Mouse (Mus musculus) erythroid progenitor cell, adult 5-6 weeks (primary cell): Measurements from ENCODE around the gene Sult2b1. TPM values are rescaled to one million over a fixed set of nuclear protein-coding genes. Genes with fewer than 3 reads are reported as not detected.
A peak's percentile ranks its signal among the peaks of the same experiment; 100 is the strongest.

Source experiments
- ATAC-seq: replicated peaks from 2 replicates; pipeline ENCODE4 v1.8.0; 2016; ENCODE audit warnings: moderate number of reproducible peaks, mild to moderate bottlenecking, moderate TSS enrichment, inconsistent platforms; ENCODE audit not compliant: poor library complexity, low FRiP score, severe bottlenecking
- total RNA-seq, 2 experiments: library from RNA; stranded (forward) in 1 of 2; stranded (reverse) in 1 of 2; fragments of 150-400 nt in 1 of 2; fragments of 186-747, 209-891 nt in 1 of 2; gene quantifications; 2 replicates each; pipeline versions ENCODE4 v1.2.3 to v1.2.4; 2015 to 2017; ENCODE audit warnings: low replicate concordance in 2 of 2

Sult2b1 gene
- total RNA-seq, 2 experiments from 2014 or later: not detected

GRCm38 (mm10) chr7:45715090-45715708 is 69.3 kb downstream of the Sult2b1 start, which contains the start of gene Rpl18:
TSS of gene Rpl18 (plus strand) at chr7:45715457.
- ATAC-seq: peak; percentile 80

- ATAC-seq: peak; percentile 52
These were observed 69.8 kb downstream of the Sult2b1 start for GRCm38 (mm10) chr7:45714630-45715089.

DNA sequence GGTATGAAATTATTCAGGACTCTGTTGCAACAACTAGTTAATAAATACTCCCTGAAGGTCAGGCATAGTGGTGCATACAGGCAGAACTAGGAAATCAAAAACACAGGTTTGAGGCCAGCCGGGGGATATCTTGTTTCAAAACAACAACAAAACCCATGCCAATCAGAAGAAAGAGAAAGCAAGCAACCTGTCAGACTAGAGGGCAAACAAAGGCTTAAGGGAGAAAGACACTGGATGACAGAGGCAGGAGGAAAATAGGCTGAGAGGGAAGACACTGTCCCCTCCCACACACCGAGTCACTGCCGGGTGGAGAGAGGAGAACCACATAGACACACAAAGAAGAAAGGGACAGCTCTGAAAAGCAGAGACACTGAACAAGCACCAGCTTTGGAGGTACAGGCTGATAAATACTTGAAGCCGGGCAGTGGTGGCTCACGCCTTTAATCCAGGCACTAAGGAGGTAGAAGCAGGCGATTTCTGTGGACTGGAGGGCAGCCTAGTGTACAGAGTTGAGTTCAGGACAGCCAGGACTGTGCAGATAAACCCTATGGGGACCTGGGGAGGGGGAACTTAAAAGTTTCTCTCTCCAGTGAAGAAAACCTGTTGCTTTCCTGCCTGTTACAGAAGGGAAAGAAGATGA is 70.5 kb downstream of the Sult2b1 start:
- ATAC-seq: no peak

DNA sequence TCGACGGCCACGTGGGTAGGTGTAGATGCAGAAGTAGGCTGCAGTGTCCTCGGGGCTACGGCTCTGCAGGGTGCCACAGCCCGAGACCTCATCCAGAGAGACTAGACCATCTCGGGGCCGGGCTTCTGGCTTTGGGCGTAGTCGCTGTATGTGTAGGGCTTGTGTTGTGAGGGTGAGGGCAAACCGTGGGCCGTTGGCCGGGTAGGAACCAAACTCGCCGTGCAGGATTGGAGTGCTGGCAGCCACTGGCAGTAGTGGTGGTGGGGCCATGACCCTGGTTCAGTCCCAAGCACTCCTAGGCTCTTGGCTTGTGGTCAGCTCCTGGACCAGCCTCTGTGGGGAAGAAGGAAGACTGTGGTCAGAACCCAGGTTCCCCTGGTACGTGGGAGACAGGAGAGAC is 71.1 kb downstream of the Sult2b1 start:
- no peak for ATAC-seq

GRCm38 (mm10) chr7:45712022-45712757 is 72.3 kb downstream of the Sult2b1 start:
- no peak for ATAC-seq

- no peak for ATAC-seq
These were observed 73.0 kb downstream of the Sult2b1 start for GRCm38 (mm10) chr7:45711316-45712021.

- no peak for ATAC-seq
These were observed 73.8 kb downstream of the Sult2b1 start for GRCm38 (mm10) chr7:45710477-45711191.

DNA sequence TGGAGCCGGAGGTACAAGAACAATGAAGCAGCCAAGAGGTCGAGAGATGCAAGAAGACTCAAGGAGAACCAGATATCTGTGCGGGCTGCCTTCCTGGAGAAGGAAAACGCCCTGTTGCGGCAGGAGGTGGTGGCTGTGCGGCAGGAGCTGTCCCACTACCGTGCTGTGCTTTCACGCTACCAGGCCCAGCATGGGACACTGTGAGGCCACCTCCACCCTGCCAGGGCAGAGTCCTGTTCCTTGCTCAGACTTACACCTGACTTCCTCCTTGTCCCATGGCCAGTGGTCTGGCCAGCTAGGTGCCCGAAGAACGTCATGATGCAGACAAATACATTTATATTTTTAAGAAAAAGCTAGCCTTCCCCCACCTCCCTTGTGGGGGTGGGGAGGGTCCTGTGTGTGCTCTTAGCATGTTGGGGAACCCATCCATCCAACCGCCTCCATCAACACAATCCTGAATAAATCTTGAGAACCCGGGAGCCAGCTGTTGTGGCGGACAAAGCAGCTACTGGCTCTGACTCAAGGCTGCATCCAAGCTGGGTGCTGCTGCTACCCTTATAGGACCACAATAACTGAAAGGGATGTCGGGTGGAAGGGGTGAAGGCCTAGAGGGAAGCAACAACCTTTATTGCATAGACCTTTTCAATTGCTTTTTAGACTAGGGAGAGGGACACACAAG is 74.7 kb downstream of the Sult2b1 start:
- no peak for ATAC-seq

DNA sequence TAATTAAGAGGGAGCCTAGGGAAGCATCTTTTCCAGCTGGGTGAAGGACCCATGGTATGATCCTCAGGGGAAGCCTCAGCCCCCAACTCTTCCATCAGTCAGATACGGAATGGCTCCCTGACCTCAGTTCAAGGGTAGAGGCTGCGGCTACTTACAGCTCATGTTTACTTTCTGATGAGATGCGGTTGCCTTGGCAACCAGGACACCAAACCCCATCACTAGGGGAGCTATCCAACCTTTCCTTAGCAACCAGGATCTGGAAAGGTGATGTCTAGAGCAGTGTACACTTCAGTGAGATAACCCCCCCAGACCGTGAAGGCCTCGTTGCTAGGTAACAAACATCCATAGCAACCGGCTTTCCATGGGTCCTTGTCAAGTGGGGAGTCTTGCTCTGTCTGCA is 75.4 kb downstream of the Sult2b1 start:
- ATAC-seq: no peak

DNA sequence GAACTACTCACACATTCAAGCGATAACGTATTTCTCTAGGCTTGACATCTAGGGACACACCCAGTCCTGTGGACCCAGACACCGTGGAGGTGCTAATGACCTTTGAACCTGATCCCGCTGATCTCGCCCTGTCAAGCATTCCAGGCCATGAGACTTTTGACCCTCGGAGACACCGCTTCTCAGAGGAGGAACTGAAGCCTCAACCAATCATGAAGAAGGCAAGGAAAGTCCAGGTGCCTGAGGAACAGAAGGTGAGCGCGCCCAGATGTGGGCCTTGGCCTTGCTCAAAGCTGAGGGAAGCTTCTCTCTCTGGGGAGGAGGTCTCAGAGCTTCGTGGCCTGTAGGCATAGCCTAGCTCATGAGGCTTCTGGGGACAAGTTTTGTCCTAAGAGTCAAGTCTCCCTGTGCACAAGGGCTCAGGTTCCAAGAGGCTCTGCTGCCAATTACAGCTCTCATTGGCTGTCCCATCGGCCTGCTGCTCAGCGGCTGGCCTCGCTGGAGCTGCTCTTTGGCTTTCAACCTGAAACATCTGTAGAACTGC is 76.2 kb downstream of the Sult2b1 start:
- no peak for ATAC-seq

GRCm38 (mm10) chr7:45707375-45707967 is 77.0 kb downstream of the Sult2b1 start:
- no peak for ATAC-seq

- 0 out of 2 replicates have a peak, but pooled peaks have one; percentile 4 for ATAC-seq
These were observed 77.7 kb downstream of the Sult2b1 start for GRCm38 (mm10) chr7:45706721-45707241.

DNA sequence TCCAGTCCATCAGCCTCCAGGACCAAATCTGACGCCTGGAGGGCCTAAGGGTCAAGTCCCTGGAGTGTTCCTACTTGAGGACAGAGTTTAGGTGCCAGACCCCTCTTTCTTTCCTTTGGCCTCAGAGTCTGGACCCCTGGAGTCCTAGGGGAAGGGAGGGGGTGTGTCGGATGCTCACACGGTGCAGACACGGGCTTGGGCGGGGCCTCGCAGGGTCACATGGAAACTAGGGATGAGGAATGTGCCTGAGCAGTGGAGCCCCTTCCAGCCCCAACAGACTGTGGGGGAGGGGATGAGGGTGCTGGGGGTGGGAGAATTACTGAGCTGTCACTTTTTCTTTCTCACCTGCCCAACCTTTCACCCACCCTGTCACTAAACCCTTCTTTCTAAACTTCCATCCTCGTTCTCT is 78.6 kb downstream of the Sult2b1 start:
- no peak for ATAC-seq

- no peak for ATAC-seq
These were observed 79.0 kb downstream of the Sult2b1 start for GRCm38 (mm10) chr7:45705443-45705864.

GRCm38 (mm10) chr7:45704730-45705442 is 79.6 kb downstream of the Sult2b1 start, which contains the start of gene Dbp:
TSS of gene Dbp (plus strand) at chr7:45705088.
- peak; percentile 79 for ATAC-seq

GRCm38 (mm10) chr7:45704046-45704559 is 80.4 kb downstream of the Sult2b1 start:
- no peak for ATAC-seq

GRCm38 (mm10) chr7:45703521-45704033 is 80.9 kb downstream of the Sult2b1 start:
- ATAC-seq: no peak
